ENCODE assay signal across 8 mouse cellular contexts in the genomic region with DNA sequence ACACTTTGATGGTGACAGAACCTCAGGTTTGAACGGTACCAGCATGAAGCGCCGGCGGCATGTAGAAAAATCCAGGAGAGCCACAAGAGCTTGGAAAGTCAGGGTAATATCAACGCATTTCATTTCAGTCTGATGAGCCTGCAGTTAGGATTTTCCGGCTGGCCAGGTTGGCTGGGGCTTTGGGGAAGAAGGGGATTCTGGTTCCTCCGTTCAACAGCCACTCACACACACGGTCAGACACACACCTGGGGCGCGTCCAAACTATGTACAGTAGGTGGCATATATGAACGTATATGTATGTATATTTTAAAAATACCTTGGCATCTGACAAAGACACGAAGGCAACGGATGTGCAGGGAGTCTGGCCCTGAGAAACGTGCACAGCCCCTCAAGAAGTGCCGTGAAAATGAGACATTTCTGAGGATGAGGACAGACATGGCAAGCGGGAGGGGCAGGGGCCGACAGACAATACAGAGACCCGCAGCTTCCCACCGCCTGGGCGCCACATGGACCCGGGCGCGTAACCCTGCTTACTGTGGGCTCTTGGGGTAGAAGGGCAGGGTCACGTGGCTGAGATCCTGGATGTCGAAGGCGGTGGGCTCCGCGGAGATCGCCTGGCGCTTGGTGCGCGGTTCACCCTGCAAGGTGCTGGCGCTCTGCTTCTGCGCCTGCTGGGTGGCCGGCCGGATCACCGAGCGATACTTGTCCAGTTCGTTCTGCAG.
DNase-seq lines count a peak whose midpoint lies in the region; ATAC-seq and TF ChIP-seq lines count a peak whose summit lies in the region.

No protein-coding gene starts in this region.

- peaks cover 16% of the 10 kb centered on the region for H3K4me1 ChIP-seq in embryonic facial prominence, embryonic 13.5 days
- peaks cover 14% of the 10 kb centered on the region for H3K4me1 ChIP-seq in hindbrain, embryonic 14.5 days (replicated peaks; ENCODE audit: control insufficient read depth, insufficient read depth, low read length)
- peaks cover 16% of the 10 kb centered on the region for H3K4me1 ChIP-seq in limb, embryonic 15.5 days
- H3K4me1 ChIP-seq in neural tube, embryonic 14.5 days (ENCODE audit: control insufficient read depth, insufficient read depth, low read length): peaks cover 16% of the 10 kb centered on the region

- peak overlapping the region; percentile 83 for H3K9ac ChIP-seq in embryonic facial prominence, embryonic 13.5 days
- peak overlapping the region; percentile 69 for H3K9ac ChIP-seq in hindbrain, embryonic 14.5 days
- peak overlapping the region; percentile 50 for H3K9ac ChIP-seq in limb, embryonic 15.5 days
- peak overlapping the region; percentile 68 for H3K9ac ChIP-seq in neural tube, embryonic 14.5 days (replicated peaks; ENCODE audit: low read depth, low read length)

- no peaks in the 10 kb centered on the region for H3K79me2 ChIP-seq in C2C12 (ENCODE audit: control insufficient read depth, insufficient read depth)

- peak overlapping the region; percentile 82 for H3K27ac ChIP-seq in embryonic facial prominence, embryonic 13.5 days
- peak overlapping the region; percentile 60 for H3K27ac ChIP-seq in hindbrain, embryonic 14.5 days
- peak overlapping the region; percentile 55 for H3K27ac ChIP-seq in limb, embryonic 15.5 days
- H3K27ac ChIP-seq in neural tube, embryonic 14.5 days (ENCODE audit: low read depth, low read length): peak overlapping the region; percentile 63

- peak overlapping the region; percentile 87 for H3K4me2 ChIP-seq in embryonic facial prominence, embryonic 13.5 days
- H3K4me2 ChIP-seq in hindbrain, embryonic 14.5 days (replicated peaks): peak overlapping the region; percentile 74
- H3K4me2 ChIP-seq in limb, embryonic 15.5 days: peak overlapping the region; percentile 90
- peak overlapping the region; percentile 80 for H3K4me2 ChIP-seq in neural tube, embryonic 14.5 days (ENCODE audit: low read depth, low read length)

- 5% methylated on average over 39 of the region's 39 CpGs for WGBS in embryonic facial prominence, embryonic 13.5 days
- 5% methylated on average over 39 of the region's 39 CpGs for WGBS in hindbrain, embryonic 14.5 days
- WGBS in limb, embryonic 15.5 days: 5% methylated on average over 39 of the region's 39 CpGs
- 6% methylated on average over 39 of the region's 39 CpGs for WGBS in neural tube, embryonic 14.5 days

- H3K27me3 ChIP-seq in C2C12 (ENCODE audit: control insufficient read depth, insufficient read depth, insufficient read length): no peaks in the 10 kb centered on the region
- no peaks in the 10 kb centered on the region for H3K27me3 ChIP-seq in embryonic facial prominence, embryonic 13.5 days
- no peaks in the 10 kb centered on the region for H3K27me3 ChIP-seq in hindbrain, embryonic 14.5 days (ENCODE audit: control insufficient read depth, insufficient read depth, low read length)
- peaks cover 10% of the 10 kb centered on the region; the same call in 1 of the 2 replicates for H3K27me3 ChIP-seq in limb, embryonic 15.5 days
- no peaks in the 10 kb centered on the region for H3K27me3 ChIP-seq in neural tube, embryonic 14.5 days (ENCODE audit: control insufficient read depth, insufficient read depth, low read length)

- H3K9me3 ChIP-seq in embryonic facial prominence, embryonic 13.5 days: no peaks in the 10 kb centered on the region
- no peaks in the 10 kb centered on the region for H3K9me3 ChIP-seq in hindbrain, embryonic 14.5 days (ENCODE audit: control insufficient read depth, low read length)
- H3K9me3 ChIP-seq in limb, embryonic 15.5 days: no peaks in the 10 kb centered on the region
- H3K9me3 ChIP-seq in neural tube, embryonic 14.5 days (ENCODE audit: control insufficient read depth, low read length): no peaks in the 10 kb centered on the region

- no peak for ATAC-seq in embryonic facial prominence, embryonic 13.5 days (ENCODE audit: insufficient number of reproducible peaks, insufficient read depth, low FRiP score, low TSS enrichment, low read depth)
- ATAC-seq in hindbrain, embryonic 14.5 days (ENCODE audit: low FRiP score): peak; percentile 77
- ATAC-seq in limb, embryonic 15.5 days (ENCODE audit: insufficient number of reproducible peaks, low FRiP score, low TSS enrichment, low read depth): no peak
- ATAC-seq in neural tube, embryonic 14.5 days (ENCODE audit: low read depth): peak; percentile 86

- no peaks in the 10 kb centered on the region for H3K36me3 ChIP-seq in C2C12 (ENCODE audit: control insufficient read depth, insufficient read depth)
- no peaks in the 10 kb centered on the region for H3K36me3 ChIP-seq in embryonic facial prominence, embryonic 13.5 days
- no peaks in the 10 kb centered on the region for H3K36me3 ChIP-seq in hindbrain, embryonic 14.5 days (replicated peaks; ENCODE audit: control insufficient read depth, insufficient read depth)
- H3K36me3 ChIP-seq in limb, embryonic 15.5 days: no peaks in the 10 kb centered on the region
- no peaks in the 10 kb centered on the region for H3K36me3 ChIP-seq in neural tube, embryonic 14.5 days (ENCODE audit: control insufficient read depth, insufficient read depth, low read length)

- no peak overlapping the region for H3K4me3 ChIP-seq in C2C12 (ENCODE audit: insufficient read depth, poor library complexity, severe bottlenecking)
- peak overlapping the region; percentile 66 for H3K4me3 ChIP-seq in embryonic facial prominence, embryonic 13.5 days
- peak overlapping the region; percentile 58 for H3K4me3 ChIP-seq in hindbrain, embryonic 14.5 days (replicated peaks; ENCODE audit: low read length)
- H3K4me3 ChIP-seq in limb, embryonic 15.5 days: peak overlapping the region; percentile 54
- peak overlapping the region; percentile 48 for H3K4me3 ChIP-seq in neural tube, embryonic 14.5 days (ENCODE audit: low read depth, low read length)

- H3ac ChIP-seq in C2C12 (ENCODE audit: control insufficient read depth, insufficient read length, low read depth): peak overlapping the region; percentile 16

- no peaks in the 10 kb centered on the region for H3K79me3 ChIP-seq in C2C12 (ENCODE audit: low read depth)

- peak; percentile 46 to 51 for DNase-seq in cerebellum, postnatal 14 days
- no peak for DNase-seq in cerebellum, adult 11-12 months
- DNase-seq in hindbrain, embryonic 14.5 days (ENCODE audit: low spot score): peak; percentile 50
- no peak for DNase-seq in ovary, adult 18-20 months (ENCODE audit: low spot score)

- no peak for TF ChIP-seq CTCF in C2C12 (IDR thresholded peaks at IDR 0.05; ENCODE audit: control insufficient read depth, insufficient read depth, insufficient read length)

TF ChIP-seq in C2C12, 6 proteins besides CTCF, POLR2A, EP300 and RAD21:
- TF ChIP-seq CEBPB (IDR thresholded peaks at IDR 0.05; ENCODE audit: low read depth) (no peak), MYOG (IDR thresholded peaks at IDR 0.05; ENCODE audit: control insufficient read depth, extremely low read depth, insufficient read length) (no peak), MYOD1 (IDR thresholded peaks at IDR 0.05; ENCODE audit: control insufficient read depth, insufficient read length, low read depth) (no peak), USF1 (IDR thresholded peaks at IDR 0.05; ENCODE audit: low read depth) (no peak), FOSL1 (IDR thresholded peaks at IDR 0.05; ENCODE audit: insufficient read depth, low read length, poor library complexity, severe bottlenecking) (no peak), MAX (IDR thresholded peaks at IDR 0.05) (no peak)

Comparison
In these comparisons a context has a peak if more than half of its experiments do, and no peak if none do; other contexts are left out.
1. DNase-seq: peak in cerebellum, postnatal 14 days (2 of 2) and hindbrain, embryonic 14.5 days (single experiment); none in cerebellum, adult 11-12 months (single experiment) and ovary, adult 18-20 months (single experiment).
2. ATAC-seq: peak in hindbrain, embryonic 14.5 days (single experiment) and neural tube, embryonic 14.5 days (single experiment); none in embryonic facial prominence, embryonic 13.5 days (single experiment) and limb, embryonic 15.5 days (single experiment).
3. Peak in every context shown above with its lines, with median percentiles within 50 percentile points of each other: H3K27ac ChIP-seq, H3K4me2 ChIP-seq and H3K9ac ChIP-seq.